Mouse (Mus musculus): ENCODE results near the gene Mxd1. TPM values are rescaled to one million over a fixed set of nuclear protein-coding genes. Genes with fewer than 3 reads are reported as not detected.

Gene Mxd1
- polyA plus RNA-seq, 1 experiment, result 24.0 TPM

GRCm38 (mm10) chr6:86667061-86667460, 1.9 kb downstream of the Mxd1 start:
- Histone ChIP-seq H3K27me3 (ENCODE audit: control insufficient read depth, insufficient read depth, low read length) (no peaks in the 10 kb centered on the region), H3K4me3 (ENCODE audit: extremely low read depth, insufficient read depth, insufficient read length) (0 out of 2 replicates have a peak overlapping the region, but pooled peaks have one; percentile 2), H3K27ac (ENCODE audit: insufficient read depth, low read length) (no peak overlapping the region), H3K36me3 (ENCODE audit: control insufficient read depth, insufficient read depth, low read length) (peaks cover 6% of the 10 kb centered on the region; the same call in 1 of the 2 replicates), H3K4me1 (ENCODE audit: control insufficient read depth, insufficient read depth, insufficient read length) (peaks cover 6% of the 10 kb centered on the region; the same call in 1 of the 2 replicates)
- TF ChIP-seq CTCF (IDR thresholded peaks at IDR 0.05; ENCODE audit: extremely low read depth, insufficient read depth, insufficient read length, insufficient replicate concordance) (no peak), POLR2A (IDR thresholded peaks at IDR 0.05; ENCODE audit: low read depth, low read length) (no peak)
- 94% methylated on average over 10 of the region's 10 CpGs for WGBS
- no peak for DNase-seq (ENCODE audit: low read depth in 1 of 2, low spot score in 2 of 2)

- peaks cover 6% of the 10 kb centered on the region; the same call in 1 of the 2 replicates for H3K4me1 ChIP-seq (ENCODE audit: control insufficient read depth, insufficient read depth, insufficient read length)
- H3K27ac ChIP-seq (ENCODE audit: insufficient read depth, low read length), result peak overlapping the region; percentile 61
- peak overlapping the region; percentile 16; the same call in 1 of the 2 replicates for H3K4me3 ChIP-seq (ENCODE audit: extremely low read depth, insufficient read depth, insufficient read length)
- no peak for DNase-seq (ENCODE audit: low read depth in 1 of 2, low spot score in 2 of 2)
- no peaks in the 10 kb centered on the region for H3K27me3 ChIP-seq (ENCODE audit: control insufficient read depth, insufficient read depth, low read length)
- TF ChIP-seq POLR2A (IDR thresholded peaks at IDR 0.05; ENCODE audit: low read depth, low read length), result no peak
- no peak for TF ChIP-seq CTCF (IDR thresholded peaks at IDR 0.05; ENCODE audit: extremely low read depth, insufficient read depth, insufficient read length, insufficient replicate concordance)
- H3K36me3 ChIP-seq (ENCODE audit: control insufficient read depth, insufficient read depth, low read length), result peaks cover 3% of the 10 kb centered on the region; the same call in 1 of the 2 replicates
- 38% methylated on average over 17 of the region's 17 CpGs for WGBS
Observed at GRCm38 (mm10) chr6:86665560-86666307, 3.2 kb downstream of the Mxd1 start.

DNA sequence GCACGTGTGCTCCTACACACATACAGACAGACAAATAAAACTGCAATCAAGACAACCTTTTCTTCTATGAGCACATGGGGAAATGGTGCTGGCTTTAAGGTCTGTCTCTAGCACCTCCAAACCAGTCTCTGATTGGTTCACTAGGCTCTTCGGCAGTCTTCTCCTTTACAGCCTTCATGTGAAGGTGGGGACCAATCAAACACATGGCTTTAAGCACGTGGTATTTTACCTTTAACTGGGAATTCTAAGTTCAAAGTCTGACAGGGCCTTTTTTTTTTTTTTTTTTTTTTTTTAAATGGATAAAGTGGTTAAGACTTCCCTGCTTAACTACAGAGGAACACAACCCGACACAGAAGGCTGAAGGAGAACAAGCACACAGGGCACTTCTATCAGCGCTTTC, 3.9 kb downstream of the Mxd1 start:
- Histone ChIP-seq H3K36me3 (ENCODE audit: control insufficient read depth, insufficient read depth, low read length) (peaks cover 3% of the 10 kb centered on the region; the same call in 1 of the 2 replicates), H3K27ac (ENCODE audit: insufficient read depth, low read length) (no peak overlapping the region), H3K4me1 (ENCODE audit: control insufficient read depth, insufficient read depth, insufficient read length) (peaks cover 6% of the 10 kb centered on the region; the same call in 1 of the 2 replicates), H3K4me3 (ENCODE audit: extremely low read depth, insufficient read depth, insufficient read length) (no peak overlapping the region), H3K27me3 (ENCODE audit: control insufficient read depth, insufficient read depth, low read length) (no peaks in the 10 kb centered on the region)
- DNase-seq (ENCODE audit: low read depth in 1 of 2, low spot score in 2 of 2), result no peak
- no peak for TF ChIP-seq CTCF (IDR thresholded peaks at IDR 0.05; ENCODE audit: extremely low read depth, insufficient read depth, insufficient read length, insufficient replicate concordance)
- WGBS, result 85% methylated on average over 5 of the region's 5 CpGs

DNA sequence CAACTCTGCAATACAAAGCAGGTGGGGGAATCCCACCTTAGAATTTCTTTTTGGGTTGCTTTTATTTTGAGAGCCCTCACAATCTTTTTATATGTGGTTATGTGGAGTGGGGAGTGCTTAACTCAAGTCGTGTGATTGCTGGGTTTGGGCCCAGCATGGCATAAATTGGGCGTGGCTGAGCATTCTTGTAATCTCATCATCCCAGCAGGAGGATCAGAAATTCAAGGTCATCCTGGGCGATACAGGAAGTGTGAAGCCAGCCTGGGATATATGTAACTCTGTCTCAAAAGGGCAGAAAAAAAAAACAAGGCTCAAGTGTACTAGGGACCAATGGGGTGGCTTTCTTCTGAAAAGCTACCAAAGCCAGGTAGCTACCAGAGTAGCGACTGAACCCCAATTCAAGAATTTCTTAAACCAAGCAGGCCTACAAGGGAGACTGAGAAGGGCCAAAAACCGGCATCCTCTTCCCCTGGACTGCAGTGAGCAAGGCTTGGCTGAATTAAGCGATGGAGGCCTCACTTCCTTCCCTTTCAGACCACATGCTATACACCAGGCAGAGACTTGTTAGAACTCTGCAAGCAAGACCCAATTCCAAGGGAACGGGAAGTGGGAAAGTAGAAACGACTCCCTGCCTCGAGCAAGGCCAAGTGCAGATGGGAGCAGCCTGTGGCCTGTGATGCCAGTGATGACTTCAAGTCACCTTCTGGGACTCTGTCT, 8.6 kb downstream of the Mxd1 start:
- Histone ChIP-seq H3K36me3 (ENCODE audit: control insufficient read depth, insufficient read depth, low read length) (peaks cover 12% of the 10 kb centered on the region), H3K27me3 (ENCODE audit: control insufficient read depth, insufficient read depth, low read length) (no peaks in the 10 kb centered on the region), H3K4me1 (ENCODE audit: control insufficient read depth, insufficient read depth, insufficient read length) (no peaks in the 10 kb centered on the region; the same call in 1 of the 2 replicates), H3K27ac (ENCODE audit: insufficient read depth, low read length) (peak overlapping the region; percentile 10; the same call in 1 of the 2 replicates), H3K4me3 (ENCODE audit: extremely low read depth, insufficient read depth, insufficient read length) (no peak overlapping the region)
- 35% methylated on average over 9 of the region's 9 CpGs for WGBS
- no peak for DNase-seq (ENCODE audit: low read depth in 1 of 2, low spot score in 2 of 2)
- TF ChIP-seq POLR2A (IDR thresholded peaks at IDR 0.05; ENCODE audit: low read depth, low read length) (no peak), CTCF (IDR thresholded peaks at IDR 0.05; ENCODE audit: extremely low read depth, insufficient read depth, insufficient read length, insufficient replicate concordance) (no peak)

DNA sequence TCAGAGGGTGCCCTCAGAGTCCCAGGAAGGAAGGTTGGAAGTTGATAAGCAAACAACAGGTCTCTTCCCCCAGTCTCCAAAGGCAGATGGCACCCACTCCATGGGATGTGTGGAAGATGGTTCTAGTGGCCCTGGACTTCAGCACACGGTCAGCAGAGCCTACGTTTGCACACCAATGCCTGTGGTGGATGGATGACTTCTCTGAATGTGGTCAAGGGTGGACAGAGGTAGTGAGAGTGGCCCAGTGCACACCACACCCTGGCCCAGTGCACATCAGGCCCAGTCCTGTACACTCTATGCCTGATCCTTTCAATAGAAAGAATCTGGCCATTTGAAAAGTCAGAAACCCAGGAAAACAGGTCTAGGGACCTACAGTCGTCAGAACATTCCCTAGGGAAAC, 10.5 kb downstream of the Mxd1 start:
- Histone ChIP-seq H3K4me1 (ENCODE audit: control insufficient read depth, insufficient read depth, insufficient read length) (peaks cover 2% of the 10 kb centered on the region; the same call in 1 of the 2 replicates), H3K27ac (ENCODE audit: insufficient read depth, low read length) (no peak overlapping the region), H3K4me3 (ENCODE audit: extremely low read depth, insufficient read depth, insufficient read length) (no peak overlapping the region), H3K36me3 (ENCODE audit: control insufficient read depth, insufficient read depth, low read length) (peaks cover 10% of the 10 kb centered on the region), H3K27me3 (ENCODE audit: control insufficient read depth, insufficient read depth, low read length) (no peaks in the 10 kb centered on the region)
- TF ChIP-seq CTCF (IDR thresholded peaks at IDR 0.05; ENCODE audit: extremely low read depth, insufficient read depth, insufficient read length, insufficient replicate concordance) (no peak), POLR2A (IDR thresholded peaks at IDR 0.05; ENCODE audit: low read depth, low read length) (no peak)
- WGBS, result 86% methylated on average over 3 of the region's 3 CpGs
- DNase-seq (ENCODE audit: low read depth in 1 of 2, low spot score in 2 of 2), result no peak

GRCm38 (mm10) chr6:86654270-86654916, 14.6 kb downstream of the Mxd1 start:
- peaks cover 32% of the 10 kb centered on the region for H3K36me3 ChIP-seq (ENCODE audit: control insufficient read depth, insufficient read depth, low read length)
- no peak overlapping the region for H3K4me3 ChIP-seq (ENCODE audit: extremely low read depth, insufficient read depth, insufficient read length)
- DNase-seq (ENCODE audit: low read depth in 1 of 2, low spot score in 2 of 2), result peak; percentile 12
- no peak for TF ChIP-seq POLR2A (IDR thresholded peaks at IDR 0.05; ENCODE audit: low read depth, low read length)
- no peak for TF ChIP-seq CTCF (IDR thresholded peaks at IDR 0.05; ENCODE audit: extremely low read depth, insufficient read depth, insufficient read length, insufficient replicate concordance)
- no peaks in the 10 kb centered on the region for H3K27me3 ChIP-seq (ENCODE audit: control insufficient read depth, insufficient read depth, low read length)
- 69% methylated on average over 9 of the region's 9 CpGs for WGBS
- peaks cover 2% of the 10 kb centered on the region; the same call in 1 of the 2 replicates for H3K4me1 ChIP-seq (ENCODE audit: control insufficient read depth, insufficient read depth, insufficient read length)
- no peak overlapping the region for H3K27ac ChIP-seq (ENCODE audit: insufficient read depth, low read length)

Data from spleen, adult 2 months (tissue).